Mouse (Mus musculus) hindlimb bud, embryonic 11.5 days (tissue): Measurements from ENCODE around the gene Wdr6.

Experiments
- DNase-seq: peaks from one replicate; pipeline ENCODE4 v3.0.0-alpha.2; 2012; ENCODE audit warnings: low read depth, low spot score; ENCODE audit errors: extremely low spot score

Wdr6 gene

DNA sequence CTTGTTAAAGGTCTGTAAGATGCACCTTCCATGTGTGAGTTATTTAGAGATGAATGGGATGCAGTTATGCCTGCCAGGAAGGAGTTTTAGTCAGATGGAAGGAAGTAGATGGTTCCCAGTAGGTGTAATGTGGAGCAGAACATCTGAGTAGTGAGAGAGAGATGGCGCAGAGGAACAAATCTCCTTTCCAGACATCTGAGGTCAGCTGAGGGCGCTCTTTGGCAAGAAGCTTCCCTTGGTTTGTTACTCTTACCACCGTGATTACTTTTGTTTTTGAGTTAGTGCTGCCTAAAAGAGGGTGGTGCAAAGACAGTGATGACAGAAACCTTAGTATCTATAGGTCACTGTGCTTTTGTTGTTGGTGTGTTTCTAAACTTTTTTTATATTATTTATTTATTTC, 53.1 kb downstream of the Wdr6 start:
- DNase-seq, result no peak

DNA sequence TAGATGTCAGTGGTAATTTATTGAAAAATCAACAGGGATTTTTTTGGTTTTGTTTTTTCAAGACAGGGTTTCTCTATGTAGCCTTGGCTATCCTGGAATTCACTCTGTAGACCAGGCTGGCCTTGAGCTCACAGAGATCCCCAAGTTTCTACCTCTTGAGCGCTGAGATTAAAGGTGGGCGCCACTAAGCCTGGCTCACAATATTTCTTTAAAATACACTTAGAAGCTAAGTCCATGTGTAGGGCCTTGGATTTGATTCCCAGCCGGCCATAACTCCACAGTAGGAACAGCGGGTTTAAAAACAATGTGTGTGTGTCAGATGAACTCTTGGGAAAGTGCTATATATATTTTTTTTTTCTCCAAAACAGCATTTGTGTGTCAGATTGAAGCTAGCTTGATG, 55.2 kb downstream of the Wdr6 start:
- DNase-seq, result no peak
